Mouse (Mus musculus) heart, embryonic 10.5 days (tissue): ENCODE data around the gene Gtf2a2. TPM values are rescaled to one million over a fixed set of nuclear protein-coding genes. Genes with fewer than 3 reads are reported as not detected.

Experiments used
- polyA plus RNA-seq: library from polyadenylated mRNA; unstranded; fragments of >200 nt; fragmentation: Nextera tagmentation; extraction: Ambion mirVana; gene quantifications from 2 replicates; pipeline ENCODE4 v1.2.1, GENCODE M21; 2016

The Gtf2a2 gene
- polyA plus RNA-seq, 1 experiment from 2014 or later, result 182 TPM

Other genes starting within 250 kb of the Gtf2a2 start
- gene Bnip2, start 23.1 kb upstream of the Gtf2a2 start, polyA plus RNA-seq, result 128 and 132 TPM in 2 replicates
- not detected in 2 replicates for gene Gcnt3, start 25.5 kb downstream of the Gtf2a2 start, polyA plus RNA-seq
- 8.4 and 18.1 TPM in 2 replicates for gene Fam81a, start 130.0 kb downstream of the Gtf2a2 start, polyA plus RNA-seq
- gene Myo1e, start 194.8 kb downstream of the Gtf2a2 start, polyA plus RNA-seq, result 13.3 and 14.4 TPM in 2 replicates